Mouse (Mus musculus): Measurements from ENCODE around the gene Gm42674.

DNA sequence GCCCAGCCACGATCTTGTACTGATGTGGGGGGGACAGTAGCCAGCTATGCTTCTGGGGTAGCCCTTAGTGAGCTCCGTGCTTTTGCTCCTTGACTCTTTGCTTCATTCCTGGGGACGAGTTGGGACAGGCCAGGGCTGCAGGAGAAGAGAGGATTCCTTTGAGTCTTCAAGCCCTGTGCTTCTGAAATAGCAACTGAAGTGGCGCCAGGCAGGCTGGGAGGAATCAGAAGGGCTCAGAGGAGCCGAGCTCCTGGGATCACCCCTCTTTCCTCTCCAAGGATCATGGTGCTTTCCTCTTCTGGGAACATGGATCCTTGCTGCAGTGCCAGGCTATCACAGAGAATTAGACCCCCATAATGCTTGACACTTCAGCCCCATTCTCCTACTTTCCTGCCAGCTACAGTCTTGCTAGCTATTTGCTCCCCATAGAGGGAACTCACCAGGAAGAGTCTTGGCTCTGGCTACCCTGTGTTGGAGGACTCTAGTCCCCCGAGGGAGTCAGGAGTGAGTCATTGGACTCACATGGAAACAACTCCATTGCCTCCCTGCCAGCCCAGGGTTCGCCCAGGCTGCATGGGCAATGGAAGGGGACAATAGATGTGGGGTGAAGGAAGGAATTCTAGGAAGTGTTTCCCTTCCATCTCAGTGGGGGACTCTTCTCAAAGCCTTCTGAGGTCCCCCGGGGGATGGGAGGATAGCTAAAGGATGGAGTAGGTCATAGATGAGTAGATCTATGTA, 1.1 kb upstream of the Gm42674 start:
- TF ChIP-seq CTCF (IDR thresholded peaks at IDR 0.05; ENCODE audit: borderline replicate concordance, extremely low read depth, insufficient read depth, insufficient read length) = no peak
- no peak for TF ChIP-seq POLR2A (IDR thresholded peaks at IDR 0.05; ENCODE audit: borderline replicate concordance, extremely low read depth, insufficient read depth, insufficient read length, poor library complexity, severe bottlenecking)
